Mouse (Mus musculus) megakaryocyte, embryonic 14.5 days (primary cell): ENCODE data around the gene Baz1b.

Experiments used
- FLI1 ChIP-seq: IDR thresholded peaks from 2 replicates; pipeline ENCODE4 v1.6.1; 2012; ENCODE audit warnings: low read length, inconsistent platforms, mixed read lengths
- GATA1 ChIP-seq: IDR thresholded peaks from 3 replicates; pipeline ENCODE4 v1.6.1; 2012; ENCODE audit warnings: mixed read lengths, low read length, inconsistent platforms, borderline replicate concordance

- no peak for TF ChIP-seq FLI1
- no peak for TF ChIP-seq GATA1
Observed at GRCm38 (mm10) chr5:135172986-135173385, 14.1 kb upstream of the Baz1b start.
